Mouse (Mus musculus) urinary bladder, adult 2 months (tissue): ENCODE data around the gene Clock. TPM values are rescaled to one million over a fixed set of nuclear protein-coding genes. Genes with fewer than 3 reads are reported as not detected.
A peak's percentile ranks its signal among the peaks of the same experiment; 100 is the strongest.

Source experiments
- DNase-seq: peaks from one replicate; pipeline ENCODE4 v3.0.0; 2022; ENCODE audit warnings: low spot score
- polyA plus RNA-seq: library from polyadenylated mRNA; depleted of rRNA; stranded (reverse); fragments of >200 nt; gene quantifications from 2 replicates; pipeline ENCODE4 v1.2.3, GENCODE M21; 2012; rRNA removed

Gene Clock
- polyA plus RNA-seq, result 12.7 and 14.5 TPM in 2 replicates

DNA sequence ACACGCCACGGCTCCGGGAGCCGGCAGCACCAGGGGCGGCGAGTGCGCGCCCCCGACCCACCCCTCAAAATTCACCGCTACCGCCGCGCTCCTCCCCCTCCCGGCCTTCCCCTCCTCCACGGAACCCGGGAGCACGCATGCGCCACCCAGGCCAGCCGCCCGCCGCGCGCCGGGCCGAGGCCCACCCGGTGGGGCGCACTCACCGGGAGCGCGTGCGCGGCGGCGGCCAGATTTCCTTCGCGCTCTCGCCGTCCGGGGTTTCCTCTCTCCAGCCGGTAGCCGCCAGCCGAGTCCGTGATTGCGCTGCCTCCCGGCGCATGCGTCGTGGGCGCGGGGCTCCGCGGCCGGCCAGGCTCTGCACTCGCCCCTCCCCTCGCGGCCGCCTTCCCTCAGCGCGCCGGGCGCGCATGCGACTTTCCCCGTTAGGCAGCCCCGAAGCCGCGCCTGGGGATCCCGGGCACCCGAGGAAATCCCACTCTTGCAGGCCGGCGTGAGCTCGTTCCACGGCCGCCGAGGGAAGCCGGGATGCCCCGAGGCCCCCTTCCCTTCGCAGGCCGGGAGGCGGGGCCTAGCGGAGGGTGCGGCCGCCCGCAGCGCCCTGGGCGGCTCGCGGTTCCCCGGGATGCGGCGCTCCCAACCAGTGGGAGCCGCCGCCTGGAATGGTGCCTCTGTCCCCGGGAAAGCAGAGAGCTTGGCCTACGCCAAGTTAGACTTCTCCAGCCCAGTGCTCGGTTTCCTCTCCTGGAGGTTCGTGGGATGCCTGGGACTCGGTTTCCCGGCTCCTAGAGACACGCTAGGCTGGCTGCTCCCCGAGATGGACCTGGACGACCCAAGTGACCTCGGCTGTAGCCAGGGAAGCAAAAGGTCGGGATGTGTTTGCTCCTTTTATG, at the start of gene Clock:
Clock (minus strand) TSS at position 341 of the 890 bp plus-strand sequence.
- DNase-seq, result peak; percentile 94

DNA sequence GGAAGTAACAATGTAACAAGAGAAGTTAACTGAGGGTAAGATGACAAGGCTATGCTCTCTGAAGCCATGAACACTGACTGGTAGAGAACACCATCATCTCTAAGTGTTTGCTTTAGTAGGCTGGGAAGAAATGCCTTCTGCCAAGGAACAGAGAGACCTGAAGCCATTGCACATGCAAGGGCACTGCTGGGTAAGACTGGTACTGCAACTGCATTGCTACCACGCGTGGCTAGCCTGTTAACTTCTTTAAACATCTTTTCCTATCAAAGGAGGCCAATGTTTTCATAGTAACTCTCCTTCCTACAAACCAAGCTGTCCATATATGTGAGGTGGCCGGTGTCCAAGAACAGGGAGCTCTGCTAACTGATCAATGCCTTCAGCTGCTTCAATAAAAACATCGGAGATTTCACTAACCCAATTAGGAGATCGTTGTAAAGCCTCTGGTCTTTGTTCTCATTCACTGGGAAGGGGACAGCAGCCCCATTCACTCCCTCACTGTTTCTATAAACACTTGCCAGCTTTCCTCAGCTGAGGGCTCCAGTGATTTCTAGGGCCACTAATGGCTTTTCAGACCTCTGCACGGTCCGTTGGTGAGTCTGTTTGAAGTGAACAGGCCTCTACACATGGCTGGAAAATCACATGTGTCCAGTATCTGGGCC, 47.5 kb upstream of the Clock start:
- no peak for DNase-seq

DNA sequence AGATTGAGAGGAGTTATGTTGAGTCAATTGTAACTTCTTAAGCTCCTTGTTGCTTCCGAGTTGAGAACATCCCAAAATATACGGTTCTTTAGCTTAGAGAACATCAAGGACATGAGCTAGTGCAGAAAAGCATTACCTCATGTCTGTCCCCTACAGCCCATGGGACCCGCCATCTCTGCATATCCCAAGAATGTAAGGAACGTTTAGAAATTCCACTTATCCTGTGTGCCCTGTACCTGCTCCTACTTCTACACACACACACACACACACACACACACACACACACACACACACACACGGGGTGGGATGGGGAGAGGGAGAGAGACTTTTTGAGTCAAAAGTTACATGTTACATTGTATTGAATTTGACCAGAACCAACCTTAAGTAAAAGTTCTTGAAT, 46.9 kb upstream of the Clock start:
- no peak for DNase-seq

DNA sequence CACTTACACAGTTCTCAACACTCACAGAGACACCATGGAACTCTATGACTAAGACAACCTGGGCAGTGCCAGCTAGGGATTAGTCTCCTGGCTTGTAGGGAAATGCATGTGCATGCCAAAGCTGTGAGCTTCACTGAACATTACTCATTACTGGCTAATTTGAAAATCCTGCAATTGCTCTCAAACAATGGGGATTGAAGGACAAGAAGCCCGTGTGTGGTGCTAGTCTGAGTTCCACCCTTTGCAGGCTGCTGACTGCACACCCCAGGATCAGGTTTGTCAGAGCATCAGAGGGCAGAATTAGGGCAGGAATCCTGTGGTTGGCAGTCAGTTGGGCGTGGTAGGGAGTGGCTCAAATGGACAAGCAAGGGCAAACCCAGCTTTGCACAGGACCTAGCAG, 41.5 kb upstream of the Clock start:
- peak; percentile 23 for DNase-seq

DNA sequence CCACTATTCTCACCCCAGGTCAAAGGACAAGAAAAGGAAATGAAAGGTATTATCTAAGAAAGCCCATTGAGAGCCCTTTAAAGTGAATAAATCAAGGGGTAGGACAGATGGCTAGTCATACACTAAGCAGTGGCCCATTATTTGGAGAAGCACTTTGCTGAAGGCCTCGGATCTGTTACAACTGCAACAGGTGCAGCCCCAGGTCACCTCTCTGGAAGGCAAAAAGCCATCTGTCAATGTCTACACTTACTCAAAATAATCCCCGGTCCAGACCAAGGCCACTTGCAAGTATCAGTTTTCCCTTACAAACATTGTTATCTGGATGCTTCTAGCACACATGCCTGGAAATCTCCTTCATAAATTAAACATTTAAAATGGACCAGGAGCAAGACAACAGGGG, 36.3 kb upstream of the Clock start:
- no peak for DNase-seq

GRCm38 (mm10) chr5:76337100-76337499, 32.5 kb upstream of the Clock start:
- no peak for DNase-seq

- DNase-seq, result no peak
These were observed 29.2 kb upstream of the Clock start for GRCm38 (mm10) chr5:76333833-76334232.

- no peak for DNase-seq
These were observed 26.4 kb upstream of the Clock start, which contains the start of gene Pdcl2 for GRCm38 (mm10) chr5:76330953-76331352. Gene Pdcl2, minus strand, starts transcription at chr5:76331156.

DNA sequence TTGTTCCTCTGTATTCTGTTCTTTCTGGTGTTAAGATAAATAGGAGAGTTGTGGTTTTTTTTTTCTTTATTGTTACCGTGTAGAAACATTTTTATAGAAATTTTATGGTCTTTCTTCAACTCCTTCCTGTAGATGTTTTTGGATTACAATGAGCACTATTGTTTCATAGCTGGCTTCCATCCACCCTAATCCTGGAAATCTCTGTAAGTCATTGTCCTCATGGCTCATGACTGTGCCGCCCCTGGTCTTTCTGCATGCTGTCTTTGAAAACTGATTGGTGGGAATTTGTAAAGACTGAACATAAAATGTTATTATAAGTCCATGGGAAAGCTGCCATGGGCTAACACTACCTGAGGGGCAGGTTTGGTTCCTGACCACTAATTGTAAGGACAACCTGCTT, 22.7 kb upstream of the Clock start:
- no peak for DNase-seq

DNA sequence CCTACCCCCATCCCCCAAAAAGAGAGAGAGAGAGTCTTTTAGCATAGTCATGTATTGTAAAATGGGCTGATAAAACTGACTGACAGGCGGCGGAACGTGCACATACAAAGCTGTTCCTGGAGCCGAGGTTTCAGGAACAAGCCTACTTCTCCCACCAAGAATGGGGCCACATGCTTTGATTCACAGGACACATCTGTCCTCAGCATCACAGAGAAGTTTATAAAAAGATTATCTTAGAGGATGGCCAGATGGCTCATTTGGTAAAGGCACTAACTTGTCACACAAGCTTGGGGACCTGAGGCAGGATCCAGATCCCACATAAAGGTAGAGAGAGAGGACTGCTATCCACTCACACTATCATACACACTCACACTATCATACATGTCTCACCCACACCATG, 20.5 kb upstream of the Clock start:
- DNase-seq, result no peak

DNA sequence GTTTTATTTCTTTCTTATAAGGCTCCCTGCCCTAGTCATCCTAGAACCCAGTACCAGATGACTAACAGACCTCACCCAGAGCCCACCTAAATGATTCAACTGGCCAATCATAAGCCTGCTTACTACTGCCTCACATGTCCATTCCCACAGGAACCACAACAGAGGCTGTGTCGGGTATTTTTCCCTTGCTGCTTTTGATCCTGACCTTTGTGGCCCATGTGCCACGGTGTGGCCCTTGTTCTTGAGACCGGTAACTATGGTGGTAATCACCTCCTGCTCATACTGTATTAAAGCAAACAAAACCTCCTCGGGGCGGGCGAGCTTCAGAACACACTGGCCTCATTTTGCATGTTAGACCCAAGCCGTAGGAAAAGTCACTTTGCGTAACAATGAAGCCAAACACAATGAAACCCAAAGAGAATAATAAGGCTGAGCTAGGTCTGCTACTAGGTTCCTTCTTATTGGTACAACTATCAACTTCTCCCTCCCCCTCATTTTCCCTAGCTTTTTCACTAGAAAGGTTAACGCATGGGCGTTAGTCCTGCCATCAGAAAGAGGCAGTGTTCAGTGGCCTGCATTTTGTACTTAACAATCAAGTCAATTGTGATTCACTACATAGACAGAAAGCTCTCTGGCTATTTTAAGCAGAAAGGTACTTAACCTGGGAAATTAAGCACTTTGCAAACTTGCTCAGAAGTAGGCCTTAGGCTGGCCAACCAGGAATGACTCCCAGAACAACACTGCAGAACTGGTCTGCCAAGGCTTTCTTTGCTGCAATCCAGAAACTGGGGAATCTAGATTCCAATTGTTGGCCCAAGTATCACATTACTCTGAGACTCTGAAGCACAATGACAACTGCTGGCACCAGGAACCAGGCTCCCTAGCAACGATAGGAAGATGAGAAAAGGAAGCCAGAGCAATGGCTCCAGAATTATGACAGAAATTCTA, 16.9 kb upstream of the Clock start:
- DNase-seq, result no peak

- no peak for DNase-seq
These were observed 3.6 kb upstream of the Clock start for GRCm38 (mm10) chr5:76308206-76308605.

- no peak for DNase-seq
These were observed 1.7 kb upstream of the Clock start for GRCm38 (mm10) chr5:76306261-76306660.

- DNase-seq, result no peak
These were observed 1.0 kb upstream of the Clock start for GRCm38 (mm10) chr5:76305616-76306015.

DNA sequence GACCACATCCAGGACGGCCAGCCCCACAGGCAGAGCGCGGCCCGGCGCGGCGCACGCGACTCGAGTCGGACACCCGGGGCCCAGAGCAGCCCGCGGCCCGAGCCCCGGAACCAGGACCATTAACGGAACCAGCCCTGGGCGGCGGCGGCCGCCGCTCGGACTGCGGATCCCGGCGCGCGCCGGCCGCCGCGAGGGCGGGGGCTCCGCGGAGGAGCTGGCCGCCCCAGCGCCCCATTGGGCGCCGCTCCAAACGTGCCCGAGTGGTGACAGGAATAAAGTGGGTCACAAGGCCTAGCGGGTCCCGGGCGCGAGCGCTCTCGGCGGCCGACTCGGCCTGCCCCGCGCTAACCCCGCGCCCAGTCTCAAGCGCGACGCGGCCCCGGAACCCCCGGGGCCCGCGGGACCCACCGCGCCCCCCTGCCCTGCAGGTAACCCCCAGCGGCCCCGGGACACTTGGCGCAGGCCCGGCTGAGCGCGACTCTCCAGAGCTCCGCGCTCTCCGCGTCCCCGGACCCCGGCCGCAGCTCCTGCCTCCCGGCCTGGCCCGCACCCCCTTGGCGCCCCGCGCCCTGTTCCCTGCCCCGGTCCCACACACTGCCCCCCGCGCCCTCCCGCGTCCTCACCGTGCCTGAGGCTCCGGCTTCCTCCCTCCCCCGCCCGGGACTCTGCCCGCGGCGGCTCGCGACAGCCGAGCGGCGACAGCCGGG, 694 bp downstream of the Clock start:
- peak; percentile 74 for DNase-seq

DNA sequence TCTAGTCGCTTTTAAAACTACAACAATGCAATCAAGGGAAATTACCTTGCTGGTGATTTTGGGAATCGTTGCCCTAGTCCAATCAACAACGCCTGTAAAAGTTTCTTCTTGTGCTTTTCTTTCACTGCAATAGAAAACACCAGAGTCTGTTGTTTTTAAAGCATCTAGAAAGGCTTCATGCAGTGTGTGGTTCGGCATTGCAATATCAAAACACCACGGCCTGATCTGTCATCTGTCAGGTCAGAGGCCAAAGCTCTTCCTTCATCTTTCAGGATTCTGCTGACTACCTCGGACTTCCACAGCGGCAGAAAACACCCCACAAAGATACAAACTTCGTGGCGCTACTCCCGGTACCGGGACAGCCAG, 1.2 kb downstream of the Clock start:
- DNase-seq, result no peak

DNA sequence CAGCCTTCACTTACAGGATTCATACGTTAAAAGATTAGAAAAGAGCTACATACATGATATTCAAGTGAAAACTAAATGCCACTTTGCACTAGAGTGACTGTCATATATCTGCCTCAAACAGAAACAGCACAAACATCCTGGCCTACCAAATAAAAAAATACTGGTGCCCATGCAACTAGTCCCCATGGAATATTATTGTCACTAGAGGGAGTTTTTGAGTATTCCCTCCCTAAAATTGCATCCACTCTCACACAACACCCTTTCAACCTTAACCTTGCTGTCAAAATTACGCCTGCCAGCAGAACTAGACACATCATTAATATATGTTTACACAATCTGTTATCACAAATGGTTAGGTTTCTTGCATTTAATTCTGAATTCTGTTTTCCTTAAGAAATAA, 2.6 kb downstream of the Clock start:
- DNase-seq, result no peak

DNA sequence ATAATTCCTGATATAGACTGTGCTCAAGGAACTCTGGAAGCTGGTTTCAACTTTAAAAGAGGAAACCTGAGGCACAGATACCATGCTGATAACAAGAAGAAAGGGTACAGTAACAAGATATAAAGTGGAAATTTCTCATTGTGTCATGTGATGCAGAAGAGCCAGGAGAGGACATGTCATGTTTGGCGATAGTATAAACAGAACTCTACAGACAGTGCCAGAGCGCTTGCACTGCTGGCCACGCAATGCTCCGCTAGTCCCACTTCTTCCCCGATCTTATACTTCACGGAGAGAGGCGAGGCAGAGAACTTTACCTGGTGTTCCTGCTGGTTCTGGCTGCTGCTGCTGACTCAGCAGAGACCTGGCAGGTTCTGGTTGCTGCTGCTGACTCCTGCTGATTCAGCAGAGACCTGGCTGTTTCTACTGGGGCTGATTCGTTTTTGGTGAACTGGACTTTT, 15.3 kb downstream of the Clock start:
- no peak for DNase-seq

GRCm38 (mm10) chr5:76288256-76288655, 16.3 kb downstream of the Clock start:
- DNase-seq, result no peak

GRCm38 (mm10) chr5:76287062-76287461, 17.5 kb downstream of the Clock start:
- no peak for DNase-seq

DNA sequence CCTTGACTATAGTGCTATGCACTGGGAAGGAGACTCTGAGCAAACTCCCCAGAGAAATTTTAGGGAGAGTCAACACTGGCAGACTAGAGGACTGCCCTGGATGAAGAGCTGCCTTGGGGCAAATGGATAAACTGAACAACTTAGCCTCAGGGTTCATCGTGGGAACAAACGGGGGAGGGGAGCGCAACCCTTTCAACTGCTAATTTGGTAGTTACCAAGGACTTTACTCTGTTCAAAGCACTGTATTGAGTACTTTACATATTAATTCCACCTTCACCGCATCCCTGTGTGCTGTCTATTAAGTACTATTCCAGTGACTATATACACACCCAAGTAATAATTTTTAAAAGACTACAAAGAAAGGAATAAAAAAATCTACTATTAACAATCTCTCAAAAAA, 18.9 kb downstream of the Clock start:
- no peak for DNase-seq
